Mouse (Mus musculus): ENCODE results near the gene Ldah. TPM values are rescaled to one million over a fixed set of nuclear protein-coding genes. Genes with fewer than 3 reads are reported as not detected.

The Ldah gene
- polyA plus RNA-seq, 1 experiment from 2014 or later = 36.5 TPM

DNA sequence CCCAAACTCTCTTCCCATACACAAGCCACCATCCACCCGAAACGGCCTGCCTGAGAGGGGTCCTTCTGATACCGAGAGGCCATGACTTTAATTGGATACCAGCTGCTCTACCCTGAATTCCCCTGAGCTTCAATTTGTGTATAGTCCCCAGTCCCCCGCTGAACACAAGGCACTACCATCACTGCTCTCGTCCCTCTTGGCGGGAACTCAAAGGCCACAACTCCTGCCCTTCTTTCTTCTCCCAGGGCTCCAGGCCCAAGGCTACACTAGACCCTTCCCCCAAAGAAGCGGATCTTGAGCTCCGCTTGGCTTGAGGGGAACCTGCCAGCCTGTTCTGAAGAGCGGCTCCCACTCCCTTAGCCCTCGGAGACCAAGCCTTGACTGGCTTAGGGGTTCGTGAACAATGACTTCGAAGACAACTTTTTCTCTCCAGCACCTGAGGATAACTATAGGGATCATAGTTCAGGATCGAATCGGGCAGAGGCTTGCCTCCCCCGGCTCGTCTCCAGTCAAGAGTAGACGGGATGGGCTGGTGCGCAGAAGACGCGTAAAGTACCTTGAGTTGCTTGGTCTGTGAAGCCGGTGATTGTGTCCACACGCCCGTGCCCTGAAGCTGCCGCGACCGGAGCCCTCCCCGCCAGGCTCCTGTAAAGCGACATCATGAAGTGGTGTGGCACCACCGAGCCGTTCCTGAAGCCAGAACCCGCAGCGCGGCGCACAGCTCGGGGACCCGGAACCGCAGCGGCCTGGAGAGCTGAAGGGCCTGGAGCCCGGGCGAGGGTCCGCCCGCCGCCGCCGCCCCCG is 93.3 kb downstream of the Ldah start:
- Histone ChIP-seq H3K4me1 (ENCODE audit: control insufficient read depth, insufficient read depth, low read length) (peaks cover 8% of the 10 kb centered on the region; the same call in 1 of the 2 replicates), H3K4me2 (ENCODE audit: low read depth, low read length) (peak overlapping the region; percentile 76), H3K27me3 (ENCODE audit: control insufficient read depth, insufficient read depth, low read length) (peaks cover 88% of the 10 kb centered on the region), H3K27ac (ENCODE audit: low read length) (no peak overlapping the region), H3K9me3 (replicated peaks; ENCODE audit: control insufficient read depth, low read length) (no peaks in the 10 kb centered on the region), H3K4me3 (ENCODE audit: low read length) (peak overlapping the region; percentile 60), H3K9ac (ENCODE audit: low read length) (peak overlapping the region; percentile 52; the same call in 1 of the 2 replicates), H3K36me3 (ENCODE audit: control insufficient read depth, insufficient read depth) (no peaks in the 10 kb centered on the region)
- no peak for ATAC-seq (replicated peaks; ENCODE audit: extremely low read depth, insufficient read depth, low FRiP score)
- WGBS = 7% methylated on average over 45 of the region's 46 CpGs

DNA sequence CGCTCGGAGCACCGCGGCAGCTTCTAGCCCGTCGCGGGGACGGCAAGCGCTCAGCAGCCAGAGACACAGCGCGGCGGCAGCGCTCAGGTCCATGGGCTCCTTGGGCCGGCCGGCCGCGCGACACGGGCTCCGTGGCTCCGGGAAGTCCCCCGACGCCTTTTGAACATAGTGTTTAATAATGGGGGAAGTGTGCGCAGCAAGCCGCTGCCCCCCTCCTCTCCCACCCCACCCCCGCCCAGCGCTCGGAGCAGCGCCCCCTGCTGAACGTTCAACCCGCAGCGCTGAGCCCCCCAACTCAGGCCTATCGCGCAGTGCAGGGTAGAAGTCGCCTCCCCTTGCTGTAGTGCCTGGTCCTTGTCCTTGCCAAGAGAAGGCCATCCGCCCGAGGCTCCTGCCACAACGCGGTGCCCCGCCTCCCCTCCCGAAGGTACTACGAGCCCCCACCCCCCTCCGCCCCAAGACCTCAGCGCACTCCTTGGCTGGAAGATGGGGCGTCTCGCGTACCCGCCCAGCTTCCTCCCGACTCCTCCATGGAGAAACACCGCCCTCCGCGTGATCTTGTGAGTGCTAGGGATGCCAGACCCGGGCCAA is 94.0 kb downstream of the Ldah start, which contains the start of gene Gdf7:
Gene Gdf7, minus strand, starts transcription at position 114 of the 591 bp plus-strand sequence.
- Histone ChIP-seq H3K27ac (ENCODE audit: low read length) (no peak within 1 kb of the TSS), H3K4me3 (ENCODE audit: low read length) (peak within 1 kb of the TSS; percentile 60), H3K9me3 (replicated peaks; ENCODE audit: control insufficient read depth, low read length) (no peaks in the 10 kb centered on the region), H3K9ac (ENCODE audit: low read length) (peak within 1 kb of the TSS; percentile 52; the same call in 1 of the 2 replicates), H3K4me2 (ENCODE audit: low read depth, low read length) (peak within 1 kb of the TSS; percentile 76), H3K4me1 (ENCODE audit: control insufficient read depth, insufficient read depth, low read length) (peaks cover 8% of the 10 kb centered on the region; the same call in 1 of the 2 replicates), H3K36me3 (ENCODE audit: control insufficient read depth, insufficient read depth) (no peaks in the 10 kb centered on the region), H3K27me3 (ENCODE audit: control insufficient read depth, insufficient read depth, low read length) (peaks cover 85% of the 10 kb centered on the region)
- 2% methylated on average over 53 of the region's 53 CpGs for WGBS
- no peak for ATAC-seq (replicated peaks; ENCODE audit: extremely low read depth, insufficient read depth, low FRiP score)

DNA sequence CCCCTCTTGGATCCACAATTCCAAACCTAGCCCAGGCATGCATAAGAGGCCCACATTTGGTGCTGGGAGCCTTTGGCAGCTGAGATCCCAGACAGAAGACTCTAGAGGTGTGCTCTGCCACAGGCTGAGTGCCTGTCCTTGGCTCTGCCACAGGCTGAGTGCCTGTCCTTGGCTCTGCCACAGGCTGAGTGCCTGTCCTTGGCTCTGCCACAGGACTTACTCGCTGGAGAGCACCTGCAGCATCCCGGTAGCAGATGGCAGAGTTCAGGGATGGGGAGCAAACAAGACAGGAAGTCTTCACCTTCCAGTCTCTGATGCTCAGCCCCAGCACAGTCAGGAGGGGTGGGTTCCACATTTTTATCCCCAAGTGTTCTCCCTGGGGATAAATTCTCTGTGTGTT is 97.4 kb downstream of the Ldah start:
- Histone ChIP-seq H3K9ac (ENCODE audit: low read length) (no peak overlapping the region), H3K4me3 (ENCODE audit: low read length) (no peak overlapping the region), H3K9me3 (replicated peaks; ENCODE audit: control insufficient read depth, low read length) (no peaks in the 10 kb centered on the region), H3K27me3 (ENCODE audit: control insufficient read depth, insufficient read depth, low read length) (peaks cover 57% of the 10 kb centered on the region), H3K4me1 (ENCODE audit: control insufficient read depth, insufficient read depth, low read length) (peaks cover 4% of the 10 kb centered on the region; the same call in 1 of the 2 replicates), H3K27ac (ENCODE audit: low read length) (no peak overlapping the region), H3K4me2 (ENCODE audit: low read depth, low read length) (no peak overlapping the region), H3K36me3 (ENCODE audit: control insufficient read depth, insufficient read depth) (no peaks in the 10 kb centered on the region)
- WGBS = 38% methylated on average over 2 of the region's 2 CpGs
- ATAC-seq (replicated peaks; ENCODE audit: extremely low read depth, insufficient read depth, low FRiP score) = no peak

DNA sequence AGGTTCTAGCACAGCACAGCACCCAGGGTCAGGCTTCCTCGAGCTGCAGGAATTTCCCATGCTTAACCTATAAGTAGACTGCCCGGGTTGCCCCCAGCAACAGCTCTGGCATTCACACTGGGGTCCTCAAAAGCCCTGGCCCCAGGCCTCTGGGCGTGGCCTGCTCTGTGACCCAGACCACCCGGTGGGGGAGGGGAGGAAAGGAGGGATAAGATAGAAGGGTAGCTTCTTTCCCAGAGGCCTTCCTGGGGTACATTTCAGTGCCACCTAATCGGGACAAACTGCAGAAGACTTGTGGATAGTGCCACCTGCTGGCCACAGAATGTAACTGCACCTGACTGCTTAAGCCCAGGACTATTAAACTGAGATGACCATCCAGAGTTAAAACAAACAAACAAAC is 98.5 kb downstream of the Ldah start:
- H3K4me1 ChIP-seq (ENCODE audit: control insufficient read depth, insufficient read depth, low read length) = peaks cover 4% of the 10 kb centered on the region; the same call in 1 of the 2 replicates
- H3K4me2 ChIP-seq (ENCODE audit: low read depth, low read length) = no peak overlapping the region
- no peak overlapping the region for H3K27ac ChIP-seq (ENCODE audit: low read length)
- WGBS = 6% methylated on average over 5 of the region's 5 CpGs
- H3K4me3 ChIP-seq (ENCODE audit: low read length) = no peak overlapping the region
- H3K27me3 ChIP-seq (ENCODE audit: control insufficient read depth, insufficient read depth, low read length) = peaks cover 47% of the 10 kb centered on the region
- no peaks in the 10 kb centered on the region for H3K9me3 ChIP-seq (replicated peaks; ENCODE audit: control insufficient read depth, low read length)
- H3K36me3 ChIP-seq (ENCODE audit: control insufficient read depth, insufficient read depth) = no peaks in the 10 kb centered on the region
- no peak for ATAC-seq (replicated peaks; ENCODE audit: extremely low read depth, insufficient read depth, low FRiP score)
- H3K9ac ChIP-seq (ENCODE audit: low read length) = no peak overlapping the region

DNA sequence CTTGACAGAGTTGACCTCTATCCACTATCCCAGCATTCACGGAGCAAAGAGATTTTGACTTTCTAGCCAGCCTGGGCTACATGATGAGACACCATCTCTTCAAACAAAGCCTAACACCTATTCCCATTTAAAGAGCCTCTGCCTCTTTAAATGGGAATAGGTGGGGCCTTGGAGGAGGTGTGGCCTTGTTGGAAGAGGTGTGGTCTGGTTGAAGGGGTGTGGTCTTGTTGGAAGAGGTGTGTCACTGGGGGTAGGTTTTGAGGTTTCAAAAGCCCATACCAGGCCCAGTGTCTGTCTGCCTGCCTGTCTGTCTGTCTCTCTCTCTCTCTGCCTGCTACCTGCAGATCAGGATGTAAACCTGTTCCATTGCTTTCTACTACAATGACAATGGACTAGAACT is 99.0 kb downstream of the Ldah start:
- no peak for ATAC-seq (replicated peaks; ENCODE audit: extremely low read depth, insufficient read depth, low FRiP score)
- no peaks in the 10 kb centered on the region for H3K36me3 ChIP-seq (ENCODE audit: control insufficient read depth, insufficient read depth)
- no peak overlapping the region for H3K9ac ChIP-seq (ENCODE audit: low read length)
- peaks cover 4% of the 10 kb centered on the region; the same call in 1 of the 2 replicates for H3K4me1 ChIP-seq (ENCODE audit: control insufficient read depth, insufficient read depth, low read length)
- no peak overlapping the region for H3K4me2 ChIP-seq (ENCODE audit: low read depth, low read length)
- no peaks in the 10 kb centered on the region for H3K9me3 ChIP-seq (replicated peaks; ENCODE audit: control insufficient read depth, low read length)
- 48% methylated on average over 1 of the region's 1 CpGs for WGBS
- peaks cover 46% of the 10 kb centered on the region for H3K27me3 ChIP-seq (ENCODE audit: control insufficient read depth, insufficient read depth, low read length)
- H3K4me3 ChIP-seq (ENCODE audit: low read length) = no peak overlapping the region
- no peak overlapping the region for H3K27ac ChIP-seq (ENCODE audit: low read length)

DNA sequence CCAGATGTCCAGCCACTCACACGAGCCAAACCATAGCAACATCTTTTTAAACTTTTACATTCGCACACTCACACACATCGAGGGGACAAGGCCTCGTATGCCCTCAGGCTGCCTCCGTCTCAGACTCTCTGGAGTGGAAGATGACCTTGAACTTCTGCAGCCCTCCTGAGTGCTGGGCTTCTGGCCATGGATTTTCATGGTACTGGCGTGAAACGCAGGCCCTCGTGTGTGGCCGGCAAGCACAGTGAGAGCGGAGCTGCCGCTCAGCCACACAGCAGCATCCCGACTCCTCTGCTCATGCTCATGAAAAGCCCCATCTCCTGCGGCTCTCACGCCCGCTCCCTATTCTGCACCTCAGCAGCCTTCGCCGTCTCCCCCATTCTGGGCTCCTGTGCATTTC is 103.1 kb downstream of the Ldah start:
- no peak for ATAC-seq (replicated peaks; ENCODE audit: extremely low read depth, insufficient read depth, low FRiP score)
- Histone ChIP-seq H3K4me1 (ENCODE audit: control insufficient read depth, insufficient read depth, low read length) (peaks cover 6% of the 10 kb centered on the region), H3K4me3 (ENCODE audit: low read length) (no peak overlapping the region), H3K9ac (ENCODE audit: low read length) (no peak overlapping the region), H3K9me3 (replicated peaks; ENCODE audit: control insufficient read depth, low read length) (no peaks in the 10 kb centered on the region), H3K36me3 (ENCODE audit: control insufficient read depth, insufficient read depth) (no peaks in the 10 kb centered on the region), H3K27ac (ENCODE audit: low read length) (no peak overlapping the region), H3K4me2 (ENCODE audit: low read depth, low read length) (no peak overlapping the region), H3K27me3 (ENCODE audit: control insufficient read depth, insufficient read depth, low read length) (peaks cover 14% of the 10 kb centered on the region)
- WGBS = 52% methylated on average over 17 of the region's 17 CpGs

DNA sequence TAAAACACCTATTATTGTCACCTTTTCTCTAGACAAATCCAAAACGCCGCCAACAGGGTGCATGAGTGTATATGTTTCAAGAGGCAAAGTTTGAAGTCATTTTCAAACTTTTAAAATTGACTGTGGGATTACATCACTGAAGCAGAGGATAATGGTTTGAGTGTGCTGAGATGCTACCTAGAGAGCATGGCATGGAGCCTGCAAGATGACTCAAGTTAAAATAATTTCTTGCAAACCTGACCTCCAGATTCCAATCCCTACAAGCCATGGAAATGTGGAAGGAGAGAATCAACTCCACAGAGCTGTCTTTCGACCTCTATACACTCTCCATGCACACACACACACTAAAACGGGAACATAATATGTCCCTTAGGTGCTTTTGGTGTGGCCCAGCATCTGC is 104.4 kb downstream of the Ldah start:
- H3K4me1 ChIP-seq (ENCODE audit: control insufficient read depth, insufficient read depth, low read length) = peaks cover 6% of the 10 kb centered on the region
- H3K4me3 ChIP-seq (ENCODE audit: low read length) = no peak overlapping the region
- H3K9ac ChIP-seq (ENCODE audit: low read length) = no peak overlapping the region
- peaks cover 11% of the 10 kb centered on the region for H3K27me3 ChIP-seq (ENCODE audit: control insufficient read depth, insufficient read depth, low read length)
- H3K36me3 ChIP-seq (ENCODE audit: control insufficient read depth, insufficient read depth) = no peaks in the 10 kb centered on the region
- no peaks in the 10 kb centered on the region for H3K9me3 ChIP-seq (replicated peaks; ENCODE audit: control insufficient read depth, low read length)
- ATAC-seq (replicated peaks; ENCODE audit: extremely low read depth, insufficient read depth, low FRiP score) = no peak
- H3K4me2 ChIP-seq (ENCODE audit: low read depth, low read length) = no peak overlapping the region
- H3K27ac ChIP-seq (ENCODE audit: low read length) = no peak overlapping the region
- 81% methylated on average over 4 of the region's 4 CpGs for WGBS

DNA sequence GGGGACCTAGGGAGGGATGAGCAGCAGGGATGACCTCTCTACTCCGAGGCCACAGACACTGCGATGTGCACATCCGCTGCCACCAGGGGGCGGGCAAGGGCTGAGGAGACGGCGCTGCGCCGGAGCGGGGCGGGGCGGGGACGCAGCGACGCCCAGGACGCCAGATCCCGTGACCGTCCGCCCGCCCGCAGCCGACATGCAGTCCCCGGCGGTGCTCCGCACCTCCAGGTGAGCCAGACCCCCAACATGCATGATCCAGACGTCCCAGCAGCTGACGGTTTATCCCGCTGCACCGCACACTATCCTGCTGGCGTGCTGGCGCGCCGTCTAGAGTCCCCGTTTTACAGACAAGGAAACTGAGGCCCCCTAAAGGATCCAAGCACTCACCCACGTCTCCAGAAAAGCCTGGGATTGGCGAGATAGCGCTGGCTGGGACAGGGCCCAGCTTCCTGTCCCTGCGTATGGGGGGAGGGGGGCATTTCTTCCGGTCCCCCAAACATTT is 105.4 kb downstream of the Ldah start, which contains the start of gene Hs1bp3:
Gene Hs1bp3, plus strand, starts transcription at position 163 of the 502 bp plus-strand sequence.
- Histone ChIP-seq H3K9me3 (replicated peaks; ENCODE audit: control insufficient read depth, low read length) (no peaks in the 10 kb centered on the region), H3K9ac (ENCODE audit: low read length) (peak within 1 kb of the TSS; percentile 72), H3K27ac (ENCODE audit: low read length) (no peak within 1 kb of the TSS), H3K36me3 (ENCODE audit: control insufficient read depth, insufficient read depth) (0 out of 2 replicates have a peak, but pooled peaks cover 5% of the 10 kb centered on the region), H3K27me3 (ENCODE audit: control insufficient read depth, insufficient read depth, low read length) (peaks cover 11% of the 10 kb centered on the region), H3K4me2 (ENCODE audit: low read depth, low read length) (peak within 1 kb of the TSS; percentile 95), H3K4me3 (ENCODE audit: low read length) (peak within 1 kb of the TSS; percentile 63), H3K4me1 (ENCODE audit: control insufficient read depth, insufficient read depth, low read length) (peaks cover 6% of the 10 kb centered on the region)
- under 1% methylated on average over 38 of the region's 38 CpGs for WGBS
- ATAC-seq (replicated peaks; ENCODE audit: extremely low read depth, insufficient read depth, low FRiP score) = peak; percentile 87

DNA sequence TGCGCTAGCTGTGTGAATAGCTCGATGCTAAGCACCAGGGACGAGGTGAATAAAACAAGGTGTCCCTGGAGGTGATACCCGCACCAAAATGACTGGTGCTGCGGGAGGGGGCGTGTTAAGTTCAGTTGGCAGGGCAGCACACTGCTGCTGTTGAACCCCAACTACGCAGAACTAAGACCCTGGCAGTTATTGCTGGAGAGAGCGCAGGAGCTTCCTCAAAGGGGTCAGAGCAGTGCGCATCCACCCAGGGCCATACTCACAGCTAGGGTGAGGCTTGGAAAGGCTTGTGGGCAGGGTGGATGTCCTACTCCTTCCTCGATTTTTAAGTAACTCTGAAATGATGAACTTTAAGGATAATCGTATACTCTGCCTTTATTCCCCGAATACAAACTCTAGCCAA is 105.9 kb downstream of the Ldah start:
- ATAC-seq (replicated peaks; ENCODE audit: extremely low read depth, insufficient read depth, low FRiP score) = no peak
- 0 out of 2 replicates have a peak, but pooled peaks cover 5% of the 10 kb centered on the region for H3K36me3 ChIP-seq (ENCODE audit: control insufficient read depth, insufficient read depth)
- 23% methylated on average over 12 of the region's 12 CpGs for WGBS

More for the DNA sequence above, 105.9 kb downstream of the Ldah start:
- Histone ChIP-seq H3K9me3 (replicated peaks; ENCODE audit: control insufficient read depth, low read length) (no peaks in the 10 kb centered on the region), H3K27ac (ENCODE audit: low read length) (no peak overlapping the region), H3K4me3 (ENCODE audit: low read length) (peak overlapping the region; percentile 63), H3K9ac (ENCODE audit: low read length) (peak overlapping the region; percentile 72), H3K4me2 (ENCODE audit: low read depth, low read length) (peak overlapping the region; percentile 95), H3K27me3 (ENCODE audit: control insufficient read depth, insufficient read depth, low read length) (peaks cover 11% of the 10 kb centered on the region), H3K4me1 (ENCODE audit: control insufficient read depth, insufficient read depth, low read length) (peaks cover 6% of the 10 kb centered on the region)
